Mouse (Mus musculus) forebrain, embryonic 16.5 days (tissue): ENCODE measurements around the gene Akap12. TPM values are rescaled to one million over a fixed set of nuclear protein-coding genes. Genes with fewer than 3 reads are reported as not detected.

Source experiments
- ATAC-seq: fragments of 200-750 bp; cut with Nextera tagmentation; 2 replicates; pipeline ENCODE4 v1.8.0; 2017; ENCODE audit warnings: mild to moderate bottlenecking, moderate library complexity
- H3K27ac ChIP-seq: fragments of 300-500 bp; sonication (generic); 2 replicates; pipeline ENCODE4 v1.5.1; 2014; ENCODE audit warnings: low read length, control low read depth
- H3K27me3 ChIP-seq: fragments of 300-500 bp; sonication (generic); replicated peaks from 2 replicates; pipeline ENCODE4 v1.6.1; 2014; ENCODE audit warnings: low read length; ENCODE audit not compliant: control insufficient read depth, insufficient read depth
- H3K36me3 ChIP-seq: fragments of 300-500 bp; sonication (generic); 2 replicates; pipeline ENCODE4 v1.6.1; 2014; ENCODE audit not compliant: control insufficient read depth, insufficient read depth
- H3K4me1 ChIP-seq: fragments of 300-500 bp; sonication (generic); replicated peaks from 2 replicates; pipeline ENCODE4 v1.6.1; 2014; ENCODE audit warnings: low read length; ENCODE audit not compliant: control insufficient read depth, insufficient read depth
- H3K4me2 ChIP-seq: fragments of 300-500 bp; sonication (generic); 2 replicates; pipeline ENCODE4 v1.6.1; 2014; ENCODE audit warnings: mild to moderate bottlenecking, low read length, control low read depth
- H3K4me3 ChIP-seq: fragments of 300-500 bp; sonication (generic); replicated peaks from 2 replicates; pipeline ENCODE4 v1.5.1; 2014; ENCODE audit warnings: mild to moderate bottlenecking, low read length, control low read depth
- H3K9ac ChIP-seq: fragments of 300-500 bp; sonication (generic); replicated peaks from 2 replicates; pipeline ENCODE4 v1.6.1; 2014; ENCODE audit warnings: low read depth, low read length, control low read depth
- H3K9me3 ChIP-seq: fragments of 300-500 bp; sonication (generic); 2 replicates; pipeline ENCODE4 v1.6.1; 2016; ENCODE audit warnings: low read length; ENCODE audit not compliant: control insufficient read depth
- WGBS: fragments of 180-500 bp; shearing (Covaris S2); extraction: QIAGEN DNeasy Blood & Tissue Kit; methylation state at CpG from one replicate; pipeline ENCODE4 v1.1.7; 2014; 5-methylcytosine and 5-hydroxymethylcytosine counted together
- polyA plus RNA-seq: library from polyadenylated mRNA; unstranded; fragments of >200 nt; fragmentation: Nextera tagmentation; extraction: Ambion mirVana; gene quantifications from 2 replicates; pipeline ENCODE4 v1.2.1, GENCODE M21; 2015

Gene Akap12
- polyA plus RNA-seq, 1 experiment from 2014 or later: 25.7 TPM

DNA sequence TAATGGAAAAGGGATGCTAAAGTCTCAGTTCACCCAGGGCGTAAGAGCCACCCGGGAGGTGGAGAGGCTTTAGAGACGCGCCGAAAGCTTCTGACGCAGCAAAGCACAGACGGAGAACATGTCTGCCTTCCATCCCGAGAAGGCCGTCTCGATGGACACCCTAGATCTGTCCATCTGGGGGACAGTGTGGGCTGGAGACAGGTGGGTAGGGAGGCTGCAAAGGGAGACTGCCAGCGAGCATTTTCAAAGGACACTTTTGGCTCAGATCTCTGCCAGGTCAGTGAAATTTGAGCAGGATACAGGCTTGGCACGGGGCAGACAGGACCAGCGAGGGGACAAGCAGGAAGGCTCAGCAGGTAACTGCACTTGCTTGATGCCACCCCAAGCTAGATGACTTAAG lies 9.9 kb downstream of the Akap12 start:
- no peak for ATAC-seq
- Histone ChIP-seq H3K4me1 (no peaks in the 10 kb centered on the region), H3K27me3 (no peaks in the 10 kb centered on the region), H3K4me2 (no peak overlapping the region), H3K4me3 (no peak overlapping the region), H3K27ac (no peak overlapping the region), H3K9me3 (no peaks in the 10 kb centered on the region), H3K36me3 (no peaks in the 10 kb centered on the region), H3K9ac (no peak overlapping the region)
- 94% methylated on average over 13 of the region's 13 CpGs for WGBS

DNA sequence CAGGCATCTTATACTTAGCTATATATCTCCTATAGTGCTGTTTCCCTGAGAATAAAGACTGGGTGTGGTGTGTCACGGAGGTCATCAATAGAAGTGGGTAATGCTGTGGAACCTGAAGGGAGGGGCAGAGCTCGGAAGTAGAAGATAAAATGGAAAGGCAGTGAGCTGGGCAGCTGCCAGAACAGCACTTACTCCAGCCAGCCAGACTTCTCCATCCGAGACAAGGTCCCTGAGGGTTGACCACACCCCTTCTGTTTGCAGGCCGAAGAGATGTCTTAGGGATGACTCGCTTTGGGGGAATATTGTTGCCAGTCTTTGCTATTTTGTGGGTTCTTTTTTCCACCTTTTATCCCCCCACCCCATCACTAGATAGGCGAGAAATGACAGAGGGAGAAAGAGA lies 11.9 kb downstream of the Akap12 start:
- 65% methylated on average over 6 of the region's 6 CpGs for WGBS
- Histone ChIP-seq H3K4me3 (no peak overlapping the region), H3K27me3 (no peaks in the 10 kb centered on the region), H3K9me3 (no peaks in the 10 kb centered on the region), H3K9ac (no peak overlapping the region), H3K4me1 (no peaks in the 10 kb centered on the region), H3K27ac (no peak overlapping the region), H3K36me3 (no peaks in the 10 kb centered on the region), H3K4me2 (no peak overlapping the region)
- ATAC-seq: no peak

DNA sequence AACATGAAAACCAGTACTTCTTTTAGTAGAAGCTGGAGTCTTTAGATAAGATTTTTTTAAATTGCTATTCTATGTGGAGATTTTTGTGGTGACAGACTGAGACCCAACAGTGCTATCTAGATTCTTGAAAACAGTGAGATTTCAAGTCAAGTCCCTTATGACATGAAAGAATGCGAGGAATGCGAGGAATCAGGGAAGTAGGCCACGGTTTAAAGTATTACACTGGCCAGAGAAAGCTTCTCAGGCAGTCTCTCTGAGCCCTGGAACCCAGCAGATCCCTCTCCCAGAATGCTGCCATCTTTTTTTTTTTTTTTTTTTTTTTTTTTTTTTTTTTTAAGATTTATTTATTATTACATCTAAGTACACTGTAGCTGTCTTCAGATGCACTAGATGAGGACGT lies 16.2 kb downstream of the Akap12 start:
- H3K27me3 ChIP-seq: no peaks in the 10 kb centered on the region
- WGBS: 60% methylated on average over 4 of the region's 4 CpGs
- ATAC-seq: no peak
- H3K9ac ChIP-seq: no peak overlapping the region
- H3K36me3 ChIP-seq: no peaks in the 10 kb centered on the region
- no peaks in the 10 kb centered on the region for H3K4me1 ChIP-seq
- no peaks in the 10 kb centered on the region for H3K9me3 ChIP-seq
- no peak overlapping the region for H3K27ac ChIP-seq
- H3K4me3 ChIP-seq: no peak overlapping the region
- no peak overlapping the region for H3K4me2 ChIP-seq

DNA sequence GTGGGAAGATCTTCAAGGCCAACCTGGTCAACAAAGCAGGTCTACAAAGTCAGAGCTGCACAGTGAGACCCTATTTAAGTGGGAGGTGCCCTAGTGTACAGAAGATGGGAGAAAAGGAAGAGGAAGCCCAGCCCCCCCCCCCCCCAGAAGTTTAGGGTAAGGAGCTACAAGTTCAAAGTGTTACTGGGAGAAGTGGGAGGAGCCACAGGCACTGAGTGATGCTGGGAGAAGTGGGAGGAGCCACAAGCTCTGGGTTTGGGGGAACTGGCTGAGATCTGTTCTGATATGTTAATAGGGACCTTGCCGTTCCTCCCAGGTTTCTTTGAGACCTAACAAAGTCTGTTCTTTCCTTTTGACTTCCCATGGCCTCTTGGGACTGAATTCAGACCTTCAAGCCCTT lies 18.6 kb downstream of the Akap12 start:
- Histone ChIP-seq H3K27me3 (no peaks in the 10 kb centered on the region), H3K9me3 (no peaks in the 10 kb centered on the region), H3K4me3 (no peak overlapping the region), H3K4me2 (no peak overlapping the region), H3K36me3 (no peaks in the 10 kb centered on the region), H3K9ac (no peak overlapping the region), H3K27ac (no peak overlapping the region), H3K4me1 (no peaks in the 10 kb centered on the region)
- 93% methylated on average over 1 of the region's 1 CpGs for WGBS
- no peak for ATAC-seq

DNA sequence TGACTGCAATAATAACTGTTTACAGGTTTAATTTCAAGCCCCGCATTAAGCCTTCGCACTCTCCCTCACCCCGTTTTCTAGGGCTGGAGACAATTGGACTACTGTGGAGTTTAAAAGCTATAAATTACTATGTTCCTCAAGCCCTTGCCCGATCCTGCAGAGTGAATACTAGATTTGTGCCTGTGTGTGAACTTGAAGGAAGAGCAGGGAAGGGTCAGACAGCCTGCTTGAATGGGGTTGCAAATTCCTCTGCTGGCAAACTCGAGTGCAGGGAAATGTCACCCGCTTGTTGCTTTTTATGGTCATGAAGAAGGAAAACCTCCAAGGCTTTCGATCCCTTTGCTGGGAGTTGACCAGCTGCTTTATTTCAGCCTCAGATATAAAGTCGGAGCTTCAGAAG lies 19.6 kb downstream of the Akap12 start:
- WGBS: 76% methylated on average over 8 of the region's 8 CpGs
- H3K27me3 ChIP-seq: no peaks in the 10 kb centered on the region
- no peaks in the 10 kb centered on the region for H3K36me3 ChIP-seq
- H3K4me1 ChIP-seq: no peaks in the 10 kb centered on the region
- ATAC-seq: no peak
- H3K9me3 ChIP-seq: no peaks in the 10 kb centered on the region
- no peak overlapping the region for H3K27ac ChIP-seq
- no peak overlapping the region for H3K4me2 ChIP-seq
- H3K9ac ChIP-seq: no peak overlapping the region
- H3K4me3 ChIP-seq: no peak overlapping the region

DNA sequence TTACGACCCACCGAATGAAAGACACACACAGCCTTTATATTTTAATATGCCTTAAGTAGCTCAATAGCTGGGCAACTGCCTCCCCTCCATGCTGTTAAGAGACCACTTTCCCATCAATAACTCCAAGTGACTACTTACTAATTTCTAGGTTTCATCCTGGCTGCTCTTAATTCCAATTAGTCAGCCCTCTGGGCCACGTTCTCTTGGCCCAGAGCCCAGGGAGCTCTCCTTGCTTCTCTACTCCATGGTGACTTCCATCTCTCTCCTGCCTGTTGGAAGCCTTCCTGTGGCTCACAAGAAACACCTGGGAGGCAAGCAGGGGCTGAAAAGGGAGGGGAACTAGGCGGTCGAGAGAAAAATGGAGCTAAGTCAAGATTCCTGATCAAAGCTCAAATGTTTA lies 23.0 kb downstream of the Akap12 start:
- no peak for ATAC-seq
- Histone ChIP-seq H3K27me3 (no peaks in the 10 kb centered on the region), H3K9me3 (no peaks in the 10 kb centered on the region), H3K36me3 (no peaks in the 10 kb centered on the region), H3K27ac (no peak overlapping the region), H3K4me2 (no peak overlapping the region), H3K4me3 (no peak overlapping the region), H3K9ac (no peak overlapping the region), H3K4me1 (no peaks in the 10 kb centered on the region)
- 39% methylated on average over 5 of the region's 5 CpGs for WGBS

DNA sequence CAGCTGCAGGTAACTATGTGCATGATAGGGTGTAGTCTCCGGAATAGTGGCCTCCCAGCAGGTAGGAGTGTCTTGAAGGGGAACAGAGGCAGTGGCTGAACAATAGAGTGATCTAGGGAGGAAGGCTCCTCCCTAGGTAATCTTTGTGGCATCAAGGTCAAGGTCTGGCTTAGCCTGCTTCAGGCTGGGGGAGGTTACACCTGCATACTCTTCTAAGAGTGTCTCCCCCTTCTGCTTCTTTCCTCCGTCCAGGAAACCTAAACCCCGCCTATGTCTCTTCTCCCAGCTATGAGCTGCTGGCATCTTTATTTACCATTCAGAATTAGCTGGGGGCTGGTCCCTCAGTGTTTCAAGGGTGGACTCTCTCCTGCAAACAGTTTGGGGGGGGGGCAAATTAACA lies 23.5 kb downstream of the Akap12 start:
- Histone ChIP-seq H3K27me3 (no peaks in the 10 kb centered on the region), H3K27ac (no peak overlapping the region), H3K4me2 (no peak overlapping the region), H3K4me3 (no peak overlapping the region), H3K4me1 (no peaks in the 10 kb centered on the region), H3K36me3 (no peaks in the 10 kb centered on the region), H3K9ac (no peak overlapping the region), H3K9me3 (no peaks in the 10 kb centered on the region)
- ATAC-seq: no peak
- WGBS: 42% methylated on average over 3 of the region's 3 CpGs

DNA sequence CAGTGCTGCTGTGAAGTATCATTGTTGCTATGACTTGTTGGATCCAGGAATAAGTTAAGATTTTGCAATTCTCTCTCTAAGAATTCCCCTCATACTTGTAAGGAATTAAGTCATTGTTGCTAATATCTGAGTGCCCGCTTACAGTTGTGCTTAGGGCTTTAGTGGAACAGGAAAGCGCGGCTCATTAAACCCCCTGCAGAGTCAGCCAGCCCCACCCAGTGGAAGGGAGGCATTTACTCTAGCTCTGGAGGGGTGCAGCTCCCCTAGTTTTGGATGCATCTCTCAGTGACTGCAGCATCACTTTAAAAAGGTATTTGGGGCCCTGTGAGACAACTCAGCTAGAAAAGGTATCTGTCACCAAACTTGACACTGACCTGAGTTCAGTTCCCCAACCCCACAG lies 24.0 kb downstream of the Akap12 start:
- 41% methylated on average over 3 of the region's 3 CpGs for WGBS

DNA sequence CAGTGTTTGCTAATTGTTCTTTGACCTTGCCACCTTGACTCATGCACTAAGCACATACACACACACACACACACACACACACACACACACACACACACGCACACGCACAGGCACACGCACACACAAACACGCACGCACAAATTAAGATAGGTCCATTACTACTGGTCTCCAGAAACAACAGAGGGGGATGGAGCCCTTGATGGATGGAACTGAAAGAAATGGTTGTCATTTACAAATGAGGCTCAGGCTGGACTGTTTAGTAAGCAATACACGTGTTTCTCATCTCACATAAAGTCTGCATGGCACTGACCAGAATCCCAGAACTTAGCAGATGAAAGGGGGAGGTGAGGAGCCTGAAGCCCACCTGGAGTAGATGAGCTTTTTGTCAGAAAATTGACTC lies 24.4 kb downstream of the Akap12 start:
- Histone ChIP-seq H3K4me2 (no peak overlapping the region), H3K4me3 (no peak overlapping the region), H3K36me3 (no peaks in the 10 kb centered on the region), H3K27ac (no peak overlapping the region), H3K27me3 (no peaks in the 10 kb centered on the region), H3K4me1 (no peaks in the 10 kb centered on the region), H3K9ac (no peak overlapping the region), H3K9me3 (no peaks in the 10 kb centered on the region)
- ATAC-seq: no peak
- WGBS: 87% methylated on average over 6 of the region's 6 CpGs

More for the DNA sequence above, 24.0 kb downstream of the Akap12 start:
- H3K9ac ChIP-seq: no peak overlapping the region
- no peaks in the 10 kb centered on the region for H3K9me3 ChIP-seq
- H3K4me2 ChIP-seq: no peak overlapping the region
- H3K4me3 ChIP-seq: no peak overlapping the region
- no peak for ATAC-seq
- no peak overlapping the region for H3K27ac ChIP-seq
- H3K36me3 ChIP-seq: no peaks in the 10 kb centered on the region
- no peaks in the 10 kb centered on the region for H3K27me3 ChIP-seq
- no peaks in the 10 kb centered on the region for H3K4me1 ChIP-seq

DNA sequence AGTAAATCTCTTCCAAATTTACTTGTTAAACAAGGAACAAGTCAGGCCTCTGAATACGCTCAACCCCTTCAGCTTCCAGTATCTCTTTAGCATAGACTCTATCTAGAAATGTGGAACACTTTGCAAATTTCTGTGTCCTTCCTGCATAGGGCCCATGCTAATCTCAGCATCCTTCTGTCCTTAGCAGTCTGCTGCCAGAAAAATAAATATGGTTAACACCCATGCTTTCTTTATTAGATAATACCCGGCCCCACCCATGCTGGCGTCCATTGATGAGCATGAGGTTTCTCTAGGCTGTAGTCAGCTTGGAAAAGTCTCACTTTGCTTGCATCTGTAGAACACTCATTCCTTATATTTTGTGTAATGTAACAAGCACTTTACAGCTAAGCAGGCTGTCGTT lies 27.2 kb downstream of the Akap12 start:
- no peak overlapping the region for H3K4me3 ChIP-seq
- no peak for ATAC-seq
- H3K27ac ChIP-seq: no peak overlapping the region
- no peaks in the 10 kb centered on the region for H3K9me3 ChIP-seq
- no peak overlapping the region for H3K9ac ChIP-seq
- H3K4me2 ChIP-seq: no peak overlapping the region
- no peaks in the 10 kb centered on the region for H3K27me3 ChIP-seq
- WGBS: 89% methylated on average over 4 of the region's 4 CpGs
- no peaks in the 10 kb centered on the region for H3K36me3 ChIP-seq
- no peaks in the 10 kb centered on the region for H3K4me1 ChIP-seq
